Mouse (Mus musculus) limb, embryonic 15.5 days (tissue): ENCODE results near the gene Ttll10. TPM values are rescaled to one million over a fixed set of nuclear protein-coding genes. Genes with fewer than 3 reads are reported as not detected.

Experiments
- ATAC-seq: fragments of 200-750 bp; cut with Nextera tagmentation; 2 replicates; pipeline ENCODE4 v1.8.0; 2017; ENCODE audit warnings: low read depth, moderate TSS enrichment; ENCODE audit not compliant: insufficient number of reproducible peaks, low FRiP score, low TSS enrichment
- H3K27ac ChIP-seq: fragments of 300-500 bp; sonication (generic); 2 replicates; pipeline ENCODE4 v1.5.1; 2015; ENCODE audit warnings: moderate library complexity, mild to moderate bottlenecking, inconsistent platforms
- H3K27me3 ChIP-seq: fragments of 300-500 bp; sonication (generic); 2 replicates; pipeline ENCODE4 v1.6.1; 2015; ENCODE audit warnings: inconsistent platforms
- H3K36me3 ChIP-seq: fragments of 300-500 bp; sonication (generic); 2 replicates; pipeline ENCODE4 v1.6.1; 2015; ENCODE audit warnings: inconsistent platforms
- H3K4me1 ChIP-seq: fragments of 300-500 bp; sonication (generic); 2 replicates; pipeline ENCODE4 v1.6.1; 2015; ENCODE audit warnings: inconsistent platforms
- H3K4me2 ChIP-seq: fragments of 300-500 bp; sonication (generic); 2 replicates; pipeline ENCODE4 v1.6.1; 2015; ENCODE audit warnings: mild to moderate bottlenecking, inconsistent platforms
- H3K4me3 ChIP-seq: fragments of 300-500 bp; sonication (generic); 2 replicates; pipeline ENCODE4 v1.5.1; 2015; ENCODE audit warnings: mild to moderate bottlenecking, inconsistent platforms
- H3K9ac ChIP-seq: fragments of 300-500 bp; sonication (generic); 2 replicates; pipeline ENCODE4 v1.6.1; 2015; ENCODE audit warnings: inconsistent platforms
- H3K9me3 ChIP-seq: fragments of 300-500 bp; sonication (generic); 2 replicates; pipeline ENCODE4 v1.6.1; 2016; ENCODE audit warnings: inconsistent platforms
- WGBS: fragments of 180-500 bp; shearing (Covaris S2); methylation state at CpG from one replicate; pipeline ENCODE4 v1.1.7; 2015; 5-methylcytosine and 5-hydroxymethylcytosine counted together
- polyA plus RNA-seq: library from polyadenylated mRNA; unstranded; fragments of >200 nt; fragmentation: Nextera tagmentation; extraction: Ambion mirVana; gene quantifications from 2 replicates; pipeline ENCODE4 v1.2.1, GENCODE M21; 2015

Gene Ttll10
- 2.5 and 3.1 TPM in 2 replicates for polyA plus RNA-seq

DNA sequence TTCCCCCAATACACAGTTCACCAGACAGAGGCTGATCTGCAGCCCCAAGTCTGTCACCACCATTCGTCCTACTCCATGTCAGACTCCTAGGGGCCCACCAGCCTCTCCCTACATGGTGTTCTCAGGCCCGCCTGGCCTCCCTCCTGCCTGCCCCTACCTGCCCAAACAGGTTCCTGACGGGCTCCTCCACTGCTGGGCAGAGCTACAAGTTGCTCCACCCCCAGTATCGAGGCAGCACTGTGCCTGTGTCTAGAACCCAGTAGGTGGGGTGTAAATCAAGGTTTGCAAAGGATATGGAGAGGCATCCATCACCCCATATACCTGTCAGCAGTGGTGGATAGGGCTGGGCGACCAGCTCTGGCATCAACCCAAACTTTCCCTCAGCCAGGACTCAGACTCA, at the start of gene Ttll10:
Ttll10 (minus strand) TSS at position 154 of the 400 bp plus-strand sequence.
- no peaks in the 10 kb centered on the region for H3K27me3 ChIP-seq
- 29% methylated on average over 5 of the region's 5 CpGs for WGBS
- 0 out of 2 replicates have a peak within 1 kb of the TSS, but pooled peaks have one; percentile 3 for H3K4me2 ChIP-seq
- no peak within 1 kb of the TSS for H3K9ac ChIP-seq
- H3K36me3 ChIP-seq: no peaks in the 10 kb centered on the region
- peak; percentile 59 for ATAC-seq
- no peaks in the 10 kb centered on the region for H3K9me3 ChIP-seq
- peaks cover 9% of the 10 kb centered on the region; the same call in 1 of the 2 replicates for H3K4me1 ChIP-seq
- H3K4me3 ChIP-seq: peak within 1 kb of the TSS; percentile 31
- peak within 1 kb of the TSS; percentile 70 for H3K27ac ChIP-seq

DNA sequence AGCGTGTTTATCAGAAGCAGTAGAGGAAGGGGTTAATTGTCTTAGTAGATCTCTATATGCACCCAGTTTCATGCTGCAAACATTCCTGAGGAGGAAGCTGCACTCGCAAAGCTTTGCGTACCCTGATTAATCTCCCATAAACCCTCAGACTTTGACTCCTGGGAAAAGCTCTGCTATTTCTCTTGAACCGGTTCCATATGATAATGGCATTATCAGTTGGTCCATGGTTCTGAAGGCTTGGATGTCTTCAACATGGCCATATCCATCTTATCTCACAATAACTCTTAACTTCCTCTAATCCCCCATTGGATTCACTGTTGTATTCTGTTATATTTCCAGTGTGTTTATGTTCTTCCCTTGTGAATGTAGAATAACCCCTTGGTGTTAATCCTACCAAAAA, 44.1 kb upstream of the Ttll10 start:
- Histone ChIP-seq H3K4me3 (no peak overlapping the region), H3K4me1 (peaks cover 3% of the 10 kb centered on the region; the same call in 1 of the 2 replicates), H3K4me2 (no peak overlapping the region), H3K9me3 (no peaks in the 10 kb centered on the region), H3K36me3 (no peaks in the 10 kb centered on the region), H3K27me3 (no peaks in the 10 kb centered on the region), H3K27ac (no peak overlapping the region), H3K9ac (no peak overlapping the region)
- WGBS: 73% methylated on average over 4 of the region's 4 CpGs
- ATAC-seq: no peak

DNA sequence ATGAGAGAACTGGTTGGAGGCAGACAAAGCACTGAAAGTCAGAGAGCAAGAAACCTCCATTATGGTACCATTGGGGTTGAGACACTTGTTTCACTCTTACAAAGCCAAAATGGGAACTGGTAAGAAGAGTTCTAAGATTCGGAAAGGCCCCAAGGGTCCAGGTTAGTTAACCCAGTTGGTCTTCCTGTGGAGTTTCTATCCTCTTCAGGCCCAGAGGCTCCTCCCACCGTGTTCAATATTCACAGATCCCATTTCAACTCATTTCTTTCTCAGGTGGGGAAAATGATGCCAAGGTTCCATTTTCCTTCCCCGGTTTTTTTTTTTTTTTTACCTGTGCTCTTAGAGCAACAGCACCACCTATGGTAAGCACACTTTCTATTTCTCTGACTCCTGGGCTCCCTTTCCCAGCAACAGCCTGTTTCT, 42.3 kb upstream of the Ttll10 start:
- H3K9me3 ChIP-seq: no peaks in the 10 kb centered on the region
- ATAC-seq: no peak
- WGBS: 38% methylated on average over 3 of the region's 3 CpGs

DNA sequence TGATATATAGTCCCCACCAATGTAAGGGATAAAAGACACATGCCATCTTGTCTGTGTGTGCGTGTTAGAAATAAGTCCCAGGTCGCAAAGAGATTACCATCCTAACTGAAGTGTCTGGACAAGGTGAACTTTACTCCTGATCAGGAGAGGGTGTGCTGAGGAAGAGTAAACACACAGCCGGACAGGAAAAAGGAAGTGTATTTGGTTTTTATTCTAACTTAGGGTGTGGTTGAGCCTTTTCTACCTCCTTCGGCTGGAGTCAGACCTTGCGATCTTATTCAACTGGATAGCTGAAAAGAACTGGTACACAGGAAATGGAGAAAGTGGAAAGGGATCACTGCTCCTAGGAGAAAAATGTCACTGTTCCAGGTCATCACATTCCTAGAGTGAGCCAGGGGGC, 41.3 kb upstream of the Ttll10 start:
- Histone ChIP-seq H3K27ac (no peak overlapping the region), H3K4me3 (no peak overlapping the region), H3K36me3 (no peaks in the 10 kb centered on the region), H3K9me3 (no peaks in the 10 kb centered on the region), H3K4me1 (no peaks in the 10 kb centered on the region), H3K4me2 (no peak overlapping the region), H3K27me3 (no peaks in the 10 kb centered on the region), H3K9ac (no peak overlapping the region)
- ATAC-seq: no peak
- 85% methylated on average over 5 of the region's 5 CpGs for WGBS

More for the DNA sequence above, 42.3 kb upstream of the Ttll10 start:
- Histone ChIP-seq H3K27me3 (no peaks in the 10 kb centered on the region), H3K36me3 (no peaks in the 10 kb centered on the region), H3K4me3 (no peak overlapping the region), H3K4me1 (no peaks in the 10 kb centered on the region), H3K27ac (no peak overlapping the region), H3K9ac (no peak overlapping the region), H3K4me2 (no peak overlapping the region)

DNA sequence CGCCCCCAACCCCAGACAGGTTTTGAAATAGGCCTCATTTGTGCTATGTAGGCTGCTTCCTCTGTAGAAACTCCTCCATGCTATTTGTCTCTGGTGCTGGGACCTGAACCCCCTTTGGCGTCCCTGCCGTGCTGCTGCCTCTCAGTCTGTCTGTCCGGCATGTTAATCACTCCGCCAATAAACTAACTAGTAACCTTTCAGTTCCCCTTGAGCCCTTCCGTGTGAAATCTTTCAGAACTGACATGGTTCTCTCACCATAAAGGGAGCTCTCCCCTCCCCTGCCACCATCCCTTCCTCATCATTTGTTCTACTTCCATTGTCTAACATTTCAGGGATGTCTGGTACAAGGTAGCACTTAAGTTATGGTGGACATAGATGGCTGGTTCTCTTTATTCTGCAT, 40.2 kb upstream of the Ttll10 start:
- 65% methylated on average over 6 of the region's 6 CpGs for WGBS
- no peaks in the 10 kb centered on the region for H3K4me1 ChIP-seq
- H3K27me3 ChIP-seq: no peaks in the 10 kb centered on the region
- H3K36me3 ChIP-seq: no peaks in the 10 kb centered on the region
- H3K9ac ChIP-seq: no peak overlapping the region
- H3K4me3 ChIP-seq: no peak overlapping the region
- no peaks in the 10 kb centered on the region for H3K9me3 ChIP-seq
- no peak overlapping the region for H3K27ac ChIP-seq
- no peak for ATAC-seq
- H3K4me2 ChIP-seq: no peak overlapping the region

DNA sequence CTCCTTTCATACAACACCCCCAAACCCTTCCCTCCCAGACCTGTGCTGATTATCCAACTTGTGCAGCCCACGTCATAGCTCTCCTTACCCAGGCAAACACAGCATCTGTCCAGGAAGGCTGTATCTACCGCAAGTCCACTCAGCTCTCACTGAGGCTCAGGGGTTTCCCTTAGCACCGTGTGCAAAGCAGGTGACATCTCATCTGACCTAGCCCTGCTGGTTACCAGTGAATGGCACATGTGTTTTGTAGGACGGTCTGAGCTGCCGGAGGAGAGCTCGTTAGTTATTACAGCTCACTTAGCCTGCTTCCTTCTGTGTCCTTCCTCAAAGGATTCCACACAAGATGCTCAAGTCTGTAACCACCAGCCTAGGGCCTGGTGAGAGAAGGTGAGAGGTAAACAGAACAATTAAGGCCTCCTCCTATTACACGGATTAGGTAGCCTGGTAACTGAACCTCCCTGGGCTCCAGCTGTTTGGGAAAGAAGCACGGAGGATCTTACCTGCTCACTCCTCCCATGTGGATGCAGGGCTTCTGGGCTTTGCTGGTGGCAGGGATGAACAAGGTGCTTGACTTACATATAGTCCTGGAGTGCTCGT, 38.7 kb upstream of the Ttll10 start:
- ATAC-seq: no peak
- Histone ChIP-seq H3K27ac (no peak overlapping the region), H3K4me2 (no peak overlapping the region), H3K36me3 (no peaks in the 10 kb centered on the region), H3K9ac (no peak overlapping the region), H3K27me3 (no peaks in the 10 kb centered on the region), H3K4me3 (no peak overlapping the region), H3K4me1 (no peaks in the 10 kb centered on the region), H3K9me3 (no peaks in the 10 kb centered on the region)
- WGBS: 42% methylated on average over 9 of the region's 9 CpGs

DNA sequence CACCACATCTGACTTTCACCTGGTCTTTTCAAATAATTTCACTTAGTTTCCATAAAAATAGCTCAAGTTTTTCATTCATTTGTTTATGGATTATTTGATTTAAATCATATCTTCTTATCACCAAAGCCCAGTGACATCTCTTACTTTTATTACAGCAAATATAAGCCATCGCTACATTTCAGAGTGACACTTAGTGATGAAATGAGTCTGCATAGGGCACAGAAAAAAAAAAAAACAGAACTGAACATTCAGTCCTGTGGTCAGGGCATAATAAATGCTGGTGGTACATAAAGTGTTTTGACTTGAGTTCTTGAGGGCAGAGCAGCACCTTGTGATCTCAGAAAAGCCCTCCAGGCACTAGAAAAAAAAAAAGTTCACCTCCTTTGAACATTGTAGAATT, 37.0 kb upstream of the Ttll10 start:
- ATAC-seq: no peak
- no peak overlapping the region for H3K27ac ChIP-seq
- H3K9me3 ChIP-seq: no peaks in the 10 kb centered on the region
- no peak overlapping the region for H3K4me3 ChIP-seq
- no peaks in the 10 kb centered on the region for H3K36me3 ChIP-seq
- no peaks in the 10 kb centered on the region for H3K27me3 ChIP-seq
- no peak overlapping the region for H3K4me2 ChIP-seq
- H3K9ac ChIP-seq: no peak overlapping the region
- H3K4me1 ChIP-seq: no peaks in the 10 kb centered on the region
- WGBS: 89% methylated on average over 1 of the region's 1 CpGs

DNA sequence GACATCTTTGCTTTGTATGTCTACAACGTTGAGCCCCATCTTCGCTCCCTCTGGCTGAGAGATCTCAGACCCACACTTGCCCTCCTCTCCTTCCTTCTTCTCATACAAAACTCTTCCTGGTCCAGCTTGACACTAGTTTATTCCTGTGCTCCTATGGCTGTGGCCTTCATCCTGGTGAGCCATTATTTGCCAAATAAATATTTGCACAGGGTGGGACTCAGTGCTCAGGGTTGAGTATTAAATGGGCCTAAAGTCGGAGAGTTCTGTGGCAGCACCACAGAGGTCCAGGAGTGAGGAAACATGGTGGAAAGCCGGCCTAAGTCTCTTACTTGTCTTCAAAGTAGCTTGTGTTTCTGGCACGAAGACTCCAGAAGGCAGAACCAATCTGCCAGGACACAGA, 34.5 kb upstream of the Ttll10 start:
- H3K9me3 ChIP-seq: no peaks in the 10 kb centered on the region
- no peak for ATAC-seq
- H3K4me2 ChIP-seq: no peak overlapping the region
- H3K9ac ChIP-seq: no peak overlapping the region
- H3K4me1 ChIP-seq: no peaks in the 10 kb centered on the region
- no peaks in the 10 kb centered on the region for H3K36me3 ChIP-seq
- no peaks in the 10 kb centered on the region for H3K27me3 ChIP-seq
- H3K27ac ChIP-seq: no peak overlapping the region
- WGBS: 76% methylated on average over 5 of the region's 5 CpGs
- no peak overlapping the region for H3K4me3 ChIP-seq

DNA sequence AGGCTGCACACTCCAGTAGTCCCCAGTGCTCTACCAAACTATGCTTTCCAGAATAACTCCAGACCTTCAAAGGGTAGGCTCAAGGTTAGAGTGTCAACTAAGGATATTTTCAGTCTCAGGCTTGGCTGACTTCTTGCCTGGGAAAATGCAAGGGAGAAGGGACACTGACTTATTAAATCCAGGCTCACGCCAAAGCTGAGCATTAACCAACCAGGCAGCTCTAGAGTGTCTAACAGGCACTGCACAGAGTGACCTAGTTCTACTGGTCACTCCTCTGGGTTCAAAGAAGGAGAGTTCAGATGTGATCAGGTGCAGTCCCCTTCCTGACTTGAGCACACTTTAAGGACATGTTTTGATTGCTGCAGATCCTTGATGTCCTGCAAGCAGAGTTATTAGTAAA, 33.6 kb upstream of the Ttll10 start:
- no peak overlapping the region for H3K4me3 ChIP-seq
- no peak overlapping the region for H3K4me2 ChIP-seq
- WGBS: 71% methylated on average over 1 of the region's 1 CpGs
- ATAC-seq: no peak
- no peak overlapping the region for H3K9ac ChIP-seq
- no peaks in the 10 kb centered on the region for H3K27me3 ChIP-seq
- H3K27ac ChIP-seq: no peak overlapping the region
- no peaks in the 10 kb centered on the region for H3K36me3 ChIP-seq
- H3K9me3 ChIP-seq: no peaks in the 10 kb centered on the region
- H3K4me1 ChIP-seq: no peaks in the 10 kb centered on the region

DNA sequence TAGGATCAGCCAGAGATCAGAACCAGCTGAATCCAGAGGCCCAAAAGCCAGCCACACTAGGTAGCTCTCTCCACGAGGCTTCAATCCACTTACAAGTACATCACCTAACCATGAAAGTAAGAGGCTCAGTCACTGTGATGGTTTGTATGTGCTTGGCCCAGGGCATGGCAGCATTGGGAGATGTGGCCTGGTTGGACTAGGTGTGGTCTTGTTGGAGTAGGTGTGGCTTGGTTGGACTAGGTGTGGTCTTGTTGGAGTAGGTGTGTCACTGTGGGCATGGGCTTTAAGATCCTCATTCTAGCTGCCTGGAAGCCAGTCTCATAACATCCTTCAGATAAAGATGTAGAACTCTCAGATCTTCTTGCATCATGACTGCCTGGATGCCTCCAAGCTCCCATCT, 32.0 kb upstream of the Ttll10 start:
- 67% methylated on average over 1 of the region's 1 CpGs for WGBS

DNA sequence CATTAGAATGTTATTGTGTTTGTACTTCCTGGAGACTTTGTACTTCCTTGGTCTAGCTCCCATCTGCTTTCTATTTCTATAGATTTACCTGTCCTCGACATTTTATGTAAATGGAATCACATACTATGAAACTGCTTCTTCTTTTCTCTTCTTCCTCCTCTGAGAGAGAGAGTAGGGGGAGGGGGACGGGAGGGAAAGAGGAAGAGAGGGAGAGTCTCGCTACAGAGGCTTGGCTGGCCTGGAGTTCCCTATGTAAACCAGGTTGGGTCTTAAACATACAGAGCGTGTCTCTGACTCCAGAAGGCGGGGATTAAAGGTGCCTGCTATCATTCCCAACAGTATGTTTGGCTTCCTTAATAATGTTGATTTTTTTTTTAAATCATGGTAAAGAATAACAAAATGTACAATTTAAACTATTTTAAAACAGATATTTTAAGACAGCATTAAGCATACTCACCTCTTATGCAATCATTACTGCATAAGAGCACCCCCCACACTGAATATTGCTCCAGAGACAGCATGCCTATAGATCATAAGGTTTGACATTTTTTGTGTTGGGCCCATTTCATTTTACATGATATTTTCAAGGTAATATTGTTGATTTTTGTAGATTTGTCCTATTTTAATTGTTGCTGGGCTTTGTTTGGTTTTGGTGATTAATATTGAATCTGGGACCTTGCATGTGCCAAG, 28.3 kb upstream of the Ttll10 start:
- H3K4me1 ChIP-seq: peaks cover 5% of the 10 kb centered on the region
- no peaks in the 10 kb centered on the region for H3K27me3 ChIP-seq
- no peaks in the 10 kb centered on the region for H3K36me3 ChIP-seq
- H3K9ac ChIP-seq: no peak overlapping the region
- ATAC-seq: no peak
- no peak overlapping the region for H3K4me3 ChIP-seq
- H3K27ac ChIP-seq: no peak overlapping the region
- WGBS: 29% methylated on average over 5 of the region's 5 CpGs
- H3K9me3 ChIP-seq: no peaks in the 10 kb centered on the region
- no peak overlapping the region for H3K4me2 ChIP-seq

More for the DNA sequence above, 32.0 kb upstream of the Ttll10 start:
- Histone ChIP-seq H3K4me2 (no peak overlapping the region), H3K9ac (no peak overlapping the region), H3K27ac (no peak overlapping the region), H3K36me3 (no peaks in the 10 kb centered on the region), H3K27me3 (no peaks in the 10 kb centered on the region), H3K9me3 (no peaks in the 10 kb centered on the region), H3K4me3 (no peak overlapping the region), H3K4me1 (no peaks in the 10 kb centered on the region)
- ATAC-seq: no peak

DNA sequence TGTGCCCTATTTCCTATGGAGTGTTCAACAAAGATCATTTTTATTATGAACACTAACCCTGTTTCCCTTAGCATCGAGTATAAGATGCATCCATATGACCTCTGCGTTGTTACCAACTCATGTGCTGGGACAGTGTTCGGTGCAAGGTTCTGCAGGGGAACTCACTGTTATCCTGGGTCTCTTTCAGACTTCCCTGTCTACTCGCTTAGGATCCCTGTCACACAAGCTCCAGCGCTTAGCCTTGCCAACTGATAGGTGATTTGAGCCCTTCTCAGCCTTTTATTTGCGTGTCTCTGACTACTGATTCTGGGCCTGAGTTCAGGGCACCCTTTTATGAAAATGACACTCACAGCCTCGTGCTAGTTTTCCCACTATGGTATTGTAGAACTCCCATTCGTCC, 26.0 kb upstream of the Ttll10 start:
- no peak for ATAC-seq
- no peaks in the 10 kb centered on the region for H3K27me3 ChIP-seq
- no peak overlapping the region for H3K9ac ChIP-seq
- no peaks in the 10 kb centered on the region for H3K36me3 ChIP-seq
- no peak overlapping the region for H3K27ac ChIP-seq
- WGBS: 85% methylated on average over 8 of the region's 8 CpGs
- no peak overlapping the region for H3K4me3 ChIP-seq
- no peaks in the 10 kb centered on the region for H3K9me3 ChIP-seq
- no peak overlapping the region for H3K4me2 ChIP-seq
- peaks cover 5% of the 10 kb centered on the region for H3K4me1 ChIP-seq
